Mouse (Mus musculus): ENCODE results near the gene Ntsr1. TPM values are rescaled to one million over a fixed set of nuclear protein-coding genes. Genes with fewer than 3 reads are reported as not detected.

The Ntsr1 gene
- total RNA-seq, 2 experiments from 2014 or later: not detected

Other genes starting within 250 kb of the Ntsr1 start
- 100 to 1,000 TPM; 460 to 507 TPM for gene Rps21, start 242.6 kb upstream of the Ntsr1 start, total RNA-seq (2021)
- gene Cables2, start 226.5 kb upstream of the Ntsr1 start, total RNA-seq (2021): 10 to 100 TPM; 14.3 to 14.6 TPM
- gene Rbbp8nl, start 210.1 kb upstream of the Ntsr1 start, total RNA-seq (2021): not detected
- 1 to 10 TPM; 1.0 to 1.2 TPM for gene Gata5, start 165.3 kb upstream of the Ntsr1 start, total RNA-seq (2021)
- under 1 TPM; 0.12 to 0.41 TPM for gene Slco4a1, start 43.7 kb upstream of the Ntsr1 start, total RNA-seq (2021)
- gene Mrgbp, start 81.3 kb downstream of the Ntsr1 start, total RNA-seq (2021): 10 to 100 TPM; 14.5 to 14.8 TPM
- 10 to 100 TPM; 37.7 to 38.2 TPM for gene Ogfr, start 89.3 kb downstream of the Ntsr1 start, total RNA-seq (2021)
- under 1 TPM; 0.46 to 0.50 TPM for gene Col9a3, start 97.8 kb downstream of the Ntsr1 start, total RNA-seq (2021)
- gene Tcfl5, start 142.7 kb downstream of the Ntsr1 start, total RNA-seq (2021): under 1 TPM in 1 of 2 experiments, not detected in 1; 0.12 TPM
- 10 to 100 TPM; 39.0 to 39.7 TPM for gene Dido1, start 210.0 kb downstream of the Ntsr1 start, total RNA-seq (2021)
- gene Gid8, start 210.1 kb downstream of the Ntsr1 start, total RNA-seq (2021): 10 to 100 TPM; 64.7 to 69.6 TPM
- under 1 TPM; 0.34 to 0.57 TPM for gene Slc17a9, start 225.3 kb downstream of the Ntsr1 start, total RNA-seq (2021)